Mouse (Mus musculus) embryo, embryonic 9.5 days (tissue): Measurements from ENCODE around the gene Gpn1.
"Not testable (repeated sequence)": the region's sequence is repeated elsewhere in the genome, so short reads cannot be mapped to it uniquely, and the experiment has no call there.

Experiments
- DNase-seq: peaks from one replicate; pipeline ENCODE4 v3.0.0-alpha.2; 2017; ENCODE audit errors: extremely low spot score

The Gpn1 gene

DNA sequence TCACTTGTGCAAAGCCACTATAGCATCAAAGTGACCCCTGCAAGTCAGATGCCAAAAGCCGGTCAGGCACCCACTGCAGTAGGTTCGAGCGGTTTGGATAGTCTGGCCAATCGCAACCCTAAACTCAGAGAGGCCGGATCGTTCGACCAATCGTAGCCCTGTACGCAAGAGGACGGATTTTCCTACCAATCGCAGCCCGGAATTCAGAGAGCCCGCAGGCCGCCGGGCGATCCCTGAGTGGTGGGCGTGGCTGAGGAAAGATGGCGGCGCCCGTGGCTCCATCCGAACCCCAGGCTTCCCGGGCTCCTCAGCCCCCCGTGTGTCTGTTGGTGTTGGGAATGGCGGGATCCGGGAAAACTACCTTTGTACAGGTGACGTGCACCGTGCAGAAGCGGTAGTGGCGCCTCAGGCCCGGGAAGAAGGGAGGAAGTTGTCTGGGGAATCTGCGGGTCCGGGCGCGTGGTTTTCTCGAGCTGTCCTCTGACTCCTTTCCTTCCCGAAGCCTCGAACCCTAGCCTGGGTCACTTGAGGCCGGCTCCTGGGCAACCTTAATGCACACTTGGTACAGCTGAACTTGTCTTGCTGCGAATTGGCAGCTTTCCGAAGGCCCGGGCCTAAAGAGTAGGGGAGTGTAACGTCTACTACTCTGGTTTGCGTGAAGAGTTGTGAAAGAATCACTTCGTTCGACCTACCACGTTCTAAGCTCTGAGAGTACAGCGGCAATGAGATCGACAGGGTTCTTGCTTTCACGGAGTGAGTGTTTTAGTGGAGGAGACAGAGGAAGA lies at the start of gene Gpn1:
Gene Gpn1 (plus strand): TSS at position 229 of the 785 bp plus-strand sequence.
- peak; percentile 90 for DNase-seq

DNA sequence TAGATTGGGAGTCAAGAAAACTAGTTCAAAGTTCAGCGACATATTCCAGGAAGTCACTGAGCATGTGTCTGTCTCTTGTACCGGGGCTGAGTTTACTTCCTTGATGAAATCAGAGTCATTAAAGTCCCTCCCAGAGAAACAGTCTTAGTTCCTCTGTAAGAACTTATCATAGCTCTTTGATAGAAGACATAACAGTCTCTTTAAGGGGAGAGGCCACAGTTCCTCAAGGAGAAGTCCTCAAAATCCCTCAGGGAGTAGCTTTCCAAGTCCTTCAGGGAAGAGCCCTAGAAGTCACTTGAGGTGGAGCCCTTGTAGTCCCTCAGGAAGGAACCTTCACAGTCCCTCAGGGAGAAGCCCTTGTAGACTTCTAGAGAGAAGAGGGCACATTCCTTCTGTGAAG lies 43.2 kb upstream of the Gpn1 start:
- no peak for DNase-seq

DNA sequence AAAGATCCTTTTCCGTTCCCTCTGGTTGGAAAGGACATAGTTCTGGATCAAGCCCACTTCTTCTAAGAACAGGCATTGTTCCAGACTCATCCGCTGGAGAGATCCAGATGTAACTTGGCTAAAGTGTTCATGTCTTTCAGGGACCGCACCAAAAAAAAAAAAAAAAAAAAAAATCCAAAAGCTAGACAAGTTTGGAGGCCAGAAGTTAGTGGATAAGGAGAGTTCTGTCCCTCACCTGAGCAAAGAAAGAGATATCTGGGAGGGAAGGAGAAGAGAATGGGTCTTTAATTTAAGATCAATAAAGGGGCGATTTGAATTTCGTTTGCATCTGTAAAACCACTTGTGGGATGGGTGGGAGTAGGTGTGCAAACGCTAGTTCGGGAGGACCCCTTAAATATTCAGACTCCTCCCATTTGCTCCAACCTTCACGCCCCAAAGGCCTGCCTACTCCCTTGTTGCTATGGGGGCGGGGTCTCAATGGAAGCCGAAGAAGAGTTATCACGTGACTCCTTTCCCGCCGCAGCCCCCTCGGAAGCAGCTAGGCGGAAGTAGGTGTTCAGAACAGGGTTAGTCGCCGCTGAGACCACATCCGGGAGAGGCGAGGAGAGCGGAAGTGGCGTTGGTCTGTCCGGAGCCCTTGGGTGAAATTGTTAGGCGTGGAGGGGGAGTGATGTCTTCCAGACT lies 42.5 kb upstream of the Gpn1 start, which contains the start of gene Zfp512:
Gene Zfp512 (plus strand): TSS at position 554 of the 684 bp plus-strand sequence.
- DNase-seq = peak; percentile 96

GRCm38 (mm10) chr5:31452562-31452878 lies 42.0 kb upstream of the Gpn1 start:
- DNase-seq = no peak

GRCm38 (mm10) chr5:31452886-31453410 lies 41.6 kb upstream of the Gpn1 start:
- DNase-seq = peak; percentile 18

DNA sequence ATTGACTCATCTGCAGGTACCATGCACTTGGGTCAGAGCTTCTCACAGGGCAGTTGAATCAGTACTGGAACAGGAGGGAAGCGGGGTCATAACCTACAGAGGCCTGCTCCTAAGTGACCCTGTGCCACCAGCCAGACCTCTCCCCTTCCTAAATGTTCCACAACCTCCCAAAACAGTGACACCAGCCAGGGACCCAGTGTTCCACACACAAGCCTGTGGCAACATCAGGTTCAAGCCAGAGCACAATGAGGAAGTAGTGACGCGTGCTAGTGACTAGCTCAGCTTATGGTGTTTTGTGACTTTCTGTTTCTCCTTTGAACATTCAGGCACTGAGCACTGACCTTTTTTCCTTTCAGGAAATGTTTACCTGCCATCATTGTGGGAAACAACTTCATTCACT lies 26.7 kb upstream of the Gpn1 start:
- no peak for DNase-seq

DNA sequence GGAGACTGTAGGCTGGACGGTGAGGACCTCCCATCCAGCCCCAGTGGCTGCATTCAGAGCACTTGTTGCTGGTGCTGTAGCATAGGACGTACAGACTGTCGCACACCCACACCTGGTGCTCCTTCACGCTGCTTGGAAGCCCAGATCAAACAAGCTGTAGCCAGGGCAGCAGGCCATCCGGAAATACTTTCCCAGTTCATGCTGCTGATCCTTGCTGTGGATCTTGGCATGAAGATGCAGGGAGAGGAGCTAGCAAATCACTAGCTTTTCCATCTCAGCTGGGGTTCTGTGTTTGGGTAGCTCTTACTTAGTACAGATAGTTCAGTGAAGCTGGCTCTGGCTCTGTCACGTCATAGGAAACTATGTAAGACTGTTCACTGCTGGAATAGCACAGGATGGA lies 24.8 kb upstream of the Gpn1 start:
- DNase-seq = no peak

DNA sequence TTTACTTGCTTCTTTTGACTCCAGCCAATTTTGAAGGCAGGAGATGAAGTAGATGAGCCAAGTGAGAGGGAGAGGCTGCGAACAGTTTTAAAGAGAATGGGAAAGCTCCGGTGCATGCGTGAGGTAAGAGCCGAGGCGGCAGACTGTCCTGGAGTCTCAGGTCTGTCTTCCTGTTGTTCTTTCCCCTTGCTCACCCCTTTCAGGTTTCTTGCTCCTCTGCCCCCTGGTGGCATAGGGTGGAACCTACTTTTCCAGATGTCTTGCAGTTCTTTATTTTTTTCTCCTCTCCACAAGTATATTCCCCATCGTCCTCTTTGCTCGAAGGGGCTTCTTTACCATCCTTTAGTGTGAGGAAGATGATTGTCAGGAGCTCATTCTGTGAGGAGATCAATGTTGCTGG lies 24.2 kb upstream of the Gpn1 start:
- DNase-seq = peak; percentile 54

GRCm38 (mm10) chr5:31480536-31480935 lies 14.0 kb upstream of the Gpn1 start:
- DNase-seq = no peak

- DNase-seq = no peak
Measured at GRCm38 (mm10) chr5:31485440-31485839, 9.1 kb upstream of the Gpn1 start, which contains the start of gene 4930548H24Rik. 4930548H24Rik (plus strand) TSS chr5:31485740.

- no peak for DNase-seq
Measured at GRCm38 (mm10) chr5:31487889-31488288, 6.7 kb upstream of the Gpn1 start.

GRCm38 (mm10) chr5:31489116-31489769 lies 5.3 kb upstream of the Gpn1 start:
- DNase-seq = no peak

GRCm38 (mm10) chr5:31492031-31492430 lies 2.5 kb upstream of the Gpn1 start:
- no peak for DNase-seq

DNA sequence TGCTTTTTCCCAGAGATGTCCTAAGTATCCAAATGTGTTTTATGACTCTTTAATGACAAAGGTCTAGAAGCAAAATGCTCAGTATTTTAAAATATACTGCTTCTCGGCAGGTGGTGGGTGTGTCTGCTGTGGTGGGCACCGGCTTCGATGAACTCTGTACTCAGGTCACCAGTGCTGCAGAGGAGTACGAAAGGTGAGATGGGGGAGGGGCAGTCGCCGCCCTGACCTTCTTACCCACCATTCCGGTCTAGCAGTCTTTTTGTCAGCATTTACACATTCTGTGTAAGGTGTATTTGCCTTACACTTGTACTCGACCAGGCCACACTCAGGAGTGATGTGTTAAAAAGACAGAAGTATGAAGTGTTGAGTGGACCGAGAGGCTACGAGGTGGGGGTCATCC lies 10.3 kb downstream of the Gpn1 start:
- DNase-seq = no peak

GRCm38 (mm10) chr5:31512481-31512880 lies 17.9 kb downstream of the Gpn1 start:
- no peak for DNase-seq

DNA sequence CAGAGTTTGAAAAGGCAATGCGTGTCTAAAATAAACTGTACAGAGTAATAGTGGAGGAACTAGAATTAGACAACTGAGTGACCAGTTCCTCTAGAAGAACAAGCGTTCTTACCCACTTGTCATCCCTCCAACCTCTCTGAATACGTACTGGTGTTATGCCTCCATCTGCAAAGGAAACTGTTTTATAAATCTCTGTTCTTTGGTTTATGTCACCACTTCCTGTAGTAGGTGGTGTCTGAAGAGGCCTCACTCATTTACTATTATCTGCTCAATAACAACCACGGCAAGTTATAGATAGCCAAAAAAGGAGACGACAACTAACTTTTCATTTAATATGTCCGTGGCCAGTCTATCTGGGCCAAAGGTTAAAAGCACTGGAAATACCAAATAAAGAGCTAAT lies 26.0 kb downstream of the Gpn1 start:
- DNase-seq = no peak

- DNase-seq = peak; percentile 87
Measured at GRCm38 (mm10) chr5:31526354-31527116, 32.0 kb downstream of the Gpn1 start, which contains the start of gene Slc4a1ap. Slc4a1ap (plus strand) TSS chr5:31526995.

- no peak for DNase-seq
Measured at GRCm38 (mm10) chr5:31527117-31527680, 32.7 kb downstream of the Gpn1 start.

DNA sequence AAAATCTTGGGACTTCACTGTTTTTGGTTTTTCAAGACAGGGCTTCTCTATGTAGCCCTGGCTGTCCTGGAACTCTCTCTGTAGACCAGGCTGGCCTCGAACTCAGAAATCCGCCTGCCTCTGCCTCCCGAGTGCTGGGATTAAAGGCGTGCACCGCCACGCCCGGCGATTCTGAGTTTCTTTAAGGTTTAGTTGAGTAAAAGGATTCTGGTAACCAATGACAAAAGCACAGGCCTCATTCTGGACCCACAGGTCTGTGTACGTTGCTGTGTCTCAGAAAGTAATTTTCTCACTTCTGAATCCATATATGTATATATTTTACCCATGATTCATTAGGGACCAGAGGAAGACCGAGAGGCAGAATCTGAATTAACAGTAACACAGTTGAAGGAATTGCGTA lies 33.2 kb downstream of the Gpn1 start, which contains the start of gene Supt7l:
Gene Supt7l (minus strand): TSS at position 101 of the 400 bp plus-strand sequence.
- DNase-seq = not testable (repeated sequence)

GRCm38 (mm10) chr5:31528560-31528959 lies 34.0 kb downstream of the Gpn1 start:
- DNase-seq = no peak

GRCm38 (mm10) chr5:31535228-31535627 lies 40.7 kb downstream of the Gpn1 start:
- DNase-seq = no peak
